In genomic region chr10:44527651-44528050, GRCm38 (mm10) we compare ENCODE assay signal across 8 mouse cellular contexts. TPM values are rescaled to one million over a fixed set of nuclear protein-coding genes. Genes with fewer than 3 reads are reported as not detected.
DNase-seq lines count a peak whose midpoint lies in the region; ATAC-seq and TF ChIP-seq lines count a peak whose summit lies in the region.

No protein-coding gene starts in this region.

- no peak overlapping the region for H3K27ac ChIP-seq in ES-E14 (ENCODE audit: insufficient read depth, low read depth, low read length, poor library complexity, severe bottlenecking)
- no peak overlapping the region for H3K27ac ChIP-seq in hindbrain, embryonic 11.5 days (ENCODE audit: low read depth, low read length)
- no peak overlapping the region for H3K27ac ChIP-seq in thymus, adult 2 months (ENCODE audit: control insufficient read depth, insufficient read depth, low read length)

- ATAC-seq in hindbrain, embryonic 11.5 days (ENCODE audit: low FRiP score) = no peak
- ATAC-seq in megakaryocyte-erythroid progenitor cell, adult 5-6 weeks (replicated peaks; ENCODE audit: low FRiP score, low TSS enrichment, poor library complexity, severe bottlenecking) = no peak

- no peak overlapping the region for H3K9ac ChIP-seq in ES-E14 (ENCODE audit: insufficient read depth, low read depth, low read length, poor library complexity, severe bottlenecking)
- no peak overlapping the region for H3K9ac ChIP-seq in hindbrain, embryonic 11.5 days (ENCODE audit: low read depth, low read length)

- peaks cover 2% of the 10 kb centered on the region in 2 experiments; a peak in 2 of 4 replicates for H3K4me1 ChIP-seq in ES-E14 (ENCODE audit: control insufficient read depth in 2 of 2, insufficient read depth in 2 of 2, low read length in 2 of 2, poor library complexity in 1 of 2)
- H3K4me1 ChIP-seq in hindbrain, embryonic 11.5 days (replicated peaks; ENCODE audit: control insufficient read depth, insufficient read depth, low read length) = peaks cover 8% of the 10 kb centered on the region; the same call in 1 of the 2 replicates
- H3K4me1 ChIP-seq in thymus, adult 2 months (replicated peaks; ENCODE audit: control insufficient read depth, insufficient read depth, low read length) = peaks cover 13% of the 10 kb centered on the region

- peak overlapping the region; percentile 32 to 76; a peak in 2 of 4 replicates for H3K4me3 ChIP-seq in ES-E14 (ENCODE audit: insufficient read depth in 1 of 2, low read depth in 1 of 2, low read length in 2 of 2, poor library complexity in 1 of 2, severe bottlenecking in 1 of 2)
- H3K4me3 ChIP-seq in hindbrain, embryonic 11.5 days (ENCODE audit: low read depth, low read length) = peak overlapping the region; percentile 27
- H3K4me3 ChIP-seq in thymus, adult 2 months (ENCODE audit: control insufficient read depth, insufficient read depth, low read length) = no peak overlapping the region

- TF ChIP-seq CTCF in thymus, adult 2 months (IDR thresholded peaks at IDR 0.05; ENCODE audit: borderline replicate concordance, control insufficient read depth, extremely low read depth, insufficient read depth, low read length, poor library complexity) = no peak

- TF ChIP-seq POLR2A in thymus, adult 2 months (IDR thresholded peaks at IDR 0.05; ENCODE audit: control insufficient read depth, extremely low read depth, insufficient read depth, low read length, poor library complexity) = no peak

- peak; percentile 6 to 12 for DNase-seq in cerebellum, postnatal 10 days
- DNase-seq in cerebellum, adult 11-12 months = no peak
- no peak for DNase-seq in ES-E14 (ENCODE audit: low read depth, low spot score)
- peak; percentile 59 for DNase-seq in hindbrain, embryonic 11.5 days (ENCODE audit: low spot score)
- DNase-seq in lung, postnatal 14 days = peak; percentile 16
- no peak for DNase-seq in adrenal gland, postnatal 36 days
- DNase-seq in thymus, adult 2 months = no peak

- peak overlapping the region; percentile 44 for H3K4me2 ChIP-seq in hindbrain, embryonic 11.5 days (replicated peaks; ENCODE audit: low read depth, low read length)

- H3K27me3 ChIP-seq in hindbrain, embryonic 11.5 days (ENCODE audit: control insufficient read depth, insufficient read depth, low read length) = peaks cover 32% of the 10 kb centered on the region
- H3K27me3 ChIP-seq in thymus, adult 2 months (ENCODE audit: control insufficient read depth, insufficient read depth, low read length) = peaks cover 17% of the 10 kb centered on the region

- H3K36me3 ChIP-seq in ES-E14 (ENCODE audit: control insufficient read depth, insufficient read depth, low read length, poor library complexity, severe bottlenecking) = no peaks in the 10 kb centered on the region
- no peaks in the 10 kb centered on the region for H3K36me3 ChIP-seq in hindbrain, embryonic 11.5 days (ENCODE audit: control insufficient read depth, insufficient read depth, low read length)
- no peaks in the 10 kb centered on the region for H3K36me3 ChIP-seq in thymus, adult 2 months (ENCODE audit: control insufficient read depth, insufficient read depth, low read length)

- in situ Hi-C loops in ES-E14 (cut with MboI; ENCODE audit: low sequenced_read_pairs in 2 of 2, unreplicated experiment in 2 of 2) = no loop called here

- 1% methylated on average over 16 of the region's 16 CpGs for WGBS in hindbrain, embryonic 11.5 days
- WGBS in thymus, adult 2 months = 7% methylated on average over 16 of the region's 16 CpGs

- no peaks in the 10 kb centered on the region for H3K9me3 ChIP-seq in ES-E14 (ENCODE audit: control insufficient read depth, insufficient read depth, low read depth, low read length)
- no peaks in the 10 kb centered on the region for H3K9me3 ChIP-seq in hindbrain, embryonic 11.5 days (ENCODE audit: control insufficient read depth, low read length)

TF ChIP-seq in ES-E14, 5 proteins besides CTCF, POLR2A, EP300 and RAD21:
- TF ChIP-seq HCFC1 (IDR thresholded peaks at IDR 0.05; ENCODE audit: borderline replicate concordance, insufficient read depth, low read length) (no peak), CHD2 (IDR thresholded peaks at IDR 0.05; ENCODE audit: low read depth, low read length) (no peak), ZNF384 (IDR thresholded peaks at IDR 0.05; ENCODE audit: low read depth, low read length) (no peak), MAFK (IDR thresholded peaks at IDR 0.05; ENCODE audit: insufficient read depth, low read depth, low read length) (no peak), ZC3H11A (IDR thresholded peaks at IDR 0.05; ENCODE audit: borderline replicate concordance, low read depth, low read length) (no peak)
TF ChIP-seq in ES-E14: peak in this region for 0.

RNA-seq across cellular contexts. Expression of gene Prdm1, which starts 0.7 kb away (rescaled TPM):
- 2.2 and 3.1 TPM in 2 replicates for total RNA-seq in ES-E14 (2012; rRNA removed)
- polyA plus RNA-seq in hindbrain, embryonic 11.5 days (2014; fragmentation: Nextera tagmentation; extraction: Ambion mirVana) = 0.99 and 1.3 TPM in 2 replicates
- 0.48 and 2.8 TPM in 2 replicates for total RNA-seq in megakaryocyte-erythroid progenitor cell, adult 5-6 weeks (2014; fragmentation: Nextera tagmentation)
- total RNA-seq in megakaryocyte-erythroid progenitor cell, adult 5-6 weeks (2017) = 0.23 TPM in 1 of 2 replicates, not detected in the other
- 1 to 10 TPM; 1.1 to 5.2 TPM for total RNA-seq in adrenal gland, postnatal 36 days (2021)
- polyA plus RNA-seq in thymus, adult 2 months (2012; rRNA removed) = 1.6 and 1.7 TPM in 2 replicates

Comparison
In these comparisons a context has a peak if more than half of its experiments do, and no peak if none do; other contexts are left out.
1. DNase-seq: peak in cerebellum, postnatal 10 days (2 of 2), hindbrain, embryonic 11.5 days (single experiment) and lung, postnatal 14 days (single experiment); none in cerebellum, adult 11-12 months (single experiment), ES-E14 (single experiment), adrenal gland, postnatal 36 days (0 of 2) and thymus, adult 2 months (single experiment).